Mouse (Mus musculus): ENCODE data around the gene Cwc25. TPM values are rescaled to one million over a fixed set of nuclear protein-coding genes. Genes with fewer than 3 reads are reported as not detected.

The Cwc25 gene
- polyA plus RNA-seq, 1 experiment from 2014 or later, result 9.0 TPM

DNA sequence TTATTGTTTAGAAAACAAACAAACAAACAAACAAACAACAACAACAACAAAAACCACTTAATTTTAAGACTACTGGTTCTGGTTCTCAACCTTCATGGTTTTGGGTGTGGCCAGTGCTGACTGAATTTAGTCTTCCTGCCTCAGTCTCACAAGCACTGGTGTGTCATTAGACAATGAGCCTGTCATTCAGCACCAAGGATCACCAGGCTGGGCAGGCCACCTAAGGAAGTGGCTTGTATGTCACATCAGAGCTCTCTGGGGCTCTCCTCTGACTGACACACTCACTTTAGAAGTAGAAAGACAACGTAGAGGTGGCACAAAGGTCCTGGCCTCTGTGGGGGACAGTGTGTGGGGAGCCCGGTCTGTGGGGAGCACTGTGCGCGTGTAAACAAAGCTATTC is 47.3 kb downstream of the Cwc25 start:
- H3K36me3 ChIP-seq (ENCODE audit: control insufficient read depth, insufficient read depth, low read length), result peaks cover 72% of the 10 kb centered on the region
- 76% methylated on average over 4 of the region's 4 CpGs for WGBS

DNA sequence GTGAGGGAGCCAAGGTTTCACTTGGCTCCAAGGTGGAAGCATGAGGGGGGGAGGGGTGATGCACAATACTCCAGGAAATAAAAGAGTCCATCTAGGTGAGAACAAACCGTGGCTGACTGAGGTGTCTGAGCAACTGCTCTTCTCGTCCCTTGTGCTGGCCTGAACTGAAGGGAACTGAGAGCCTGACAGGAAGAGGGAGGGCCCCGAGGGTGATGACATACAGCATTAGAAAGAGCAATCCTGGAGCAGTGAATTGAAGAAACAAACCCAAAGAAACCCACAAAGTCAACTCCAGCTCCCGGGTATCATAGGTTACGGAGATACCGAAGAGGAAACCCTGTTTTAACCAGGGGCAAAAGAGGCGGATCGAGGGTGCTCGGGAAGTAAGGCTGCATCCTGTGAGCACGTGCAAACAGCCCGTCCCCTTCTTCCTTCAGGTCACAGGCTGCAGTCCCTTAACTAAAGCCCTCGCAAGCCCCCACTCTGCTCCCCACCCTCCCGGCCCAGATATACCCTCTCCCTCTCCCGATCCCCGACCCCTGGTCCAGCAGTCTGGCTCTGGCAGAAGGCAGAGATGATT is 48.0 kb downstream of the Cwc25 start:
- Histone ChIP-seq H3K27ac (replicated peaks in 1 of 2; ENCODE audit: control insufficient read depth in 1 of 2, insufficient read depth in 1 of 2, low read depth in 2 of 2, low read length in 2 of 2) (no peak overlapping the region; a peak in 1 of 4 replicates), H3K36me3 (ENCODE audit: control insufficient read depth, insufficient read depth, low read length) (peaks cover 73% of the 10 kb centered on the region)

More for the DNA sequence above, 47.3 kb downstream of the Cwc25 start:
- Histone ChIP-seq H3K9ac (ENCODE audit: low read length) (no peak overlapping the region), H3K9me3 (ENCODE audit: control insufficient read depth, low read length) (peaks cover 4% of the 10 kb centered on the region; the same call in 1 of the 2 replicates), H3K4me2 (ENCODE audit: low read length) (no peak overlapping the region), H3K4me3 (ENCODE audit: control insufficient read depth in 1 of 2, insufficient read depth in 1 of 2, low read depth in 1 of 2, low read length in 2 of 2) (no peak overlapping the region), H3K27me3 (ENCODE audit: control insufficient read depth, insufficient read depth, low read length) (no peaks in the 10 kb centered on the region), H3K4me1 (ENCODE audit: control insufficient read depth in 2 of 2, insufficient read depth in 2 of 2, low read length in 2 of 2) (peaks cover 0 to 11% of the 10 kb centered on the region in 2 experiments; a peak in 2 of 4 replicates), H3K27ac (replicated peaks in 1 of 2; ENCODE audit: control insufficient read depth in 1 of 2, insufficient read depth in 1 of 2, low read depth in 2 of 2, low read length in 2 of 2) (no peak overlapping the region; a peak in 1 of 4 replicates)
- ATAC-seq (ENCODE audit: insufficient number of reproducible peaks, insufficient read depth, low FRiP score, low read depth), result no peak

DNA sequence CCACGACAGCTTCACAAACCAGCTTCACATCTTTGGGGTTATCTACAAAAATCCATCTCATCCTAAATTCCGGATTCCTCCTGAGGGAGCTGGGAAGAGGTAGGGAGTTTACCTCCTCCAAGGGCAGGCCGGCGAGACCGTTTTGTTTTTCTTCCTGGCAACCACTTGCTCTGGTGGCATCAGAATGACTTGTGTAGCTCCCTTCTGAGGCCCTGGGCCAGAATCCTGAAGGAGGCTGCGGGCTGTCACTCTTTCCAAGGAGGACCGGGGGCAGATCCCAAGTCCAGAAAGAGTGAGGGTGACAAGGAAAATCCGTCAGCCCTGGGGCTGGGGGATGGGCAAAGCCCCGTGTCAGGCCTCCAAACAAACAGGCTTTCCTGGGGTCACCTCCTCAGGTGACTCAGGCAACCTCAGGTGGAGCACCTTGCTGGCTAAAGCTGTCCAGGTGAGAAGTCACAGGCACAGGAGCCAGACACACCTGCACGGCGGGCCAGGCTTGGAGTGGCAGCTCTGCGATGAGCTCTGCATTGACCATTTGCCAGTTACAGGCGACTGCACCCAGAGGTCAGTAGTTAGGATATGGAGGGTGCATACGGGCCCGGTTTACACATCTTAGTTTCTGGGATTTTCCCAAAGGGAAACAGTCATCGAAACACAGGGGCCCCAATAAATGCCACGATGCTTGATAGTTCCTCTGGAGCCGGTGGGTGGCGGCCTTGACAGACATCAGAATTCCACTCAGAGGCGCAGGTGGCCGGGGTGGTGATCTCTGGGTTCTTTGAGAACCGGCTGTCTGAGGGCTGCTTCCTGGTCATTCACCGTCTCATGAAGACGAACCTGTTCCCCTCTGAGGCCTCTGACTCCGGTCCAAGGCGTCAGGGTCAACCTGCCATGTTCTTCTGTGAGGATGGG is 48.7 kb downstream of the Cwc25 start:
- H3K27ac ChIP-seq (replicated peaks in 1 of 2; ENCODE audit: control insufficient read depth in 1 of 2, insufficient read depth in 1 of 2, low read depth in 2 of 2, low read length in 2 of 2), result no peak overlapping the region
- no peaks in the 10 kb centered on the region for H3K27me3 ChIP-seq (ENCODE audit: control insufficient read depth, insufficient read depth, low read length)
- ATAC-seq (ENCODE audit: insufficient number of reproducible peaks, insufficient read depth, low FRiP score, low read depth), result no peak
- H3K9ac ChIP-seq (ENCODE audit: low read length), result no peak overlapping the region
- 86% methylated on average over 26 of the region's 26 CpGs for WGBS
- peaks cover 0 to 11% of the 10 kb centered on the region in 2 experiments; a peak in 2 of 4 replicates for H3K4me1 ChIP-seq (ENCODE audit: control insufficient read depth in 2 of 2, insufficient read depth in 2 of 2, low read length in 2 of 2)
- H3K36me3 ChIP-seq (ENCODE audit: control insufficient read depth, insufficient read depth, low read length), result peaks cover 73% of the 10 kb centered on the region
- H3K9me3 ChIP-seq (ENCODE audit: control insufficient read depth, low read length), result peaks cover 4% of the 10 kb centered on the region; the same call in 1 of the 2 replicates
- H3K4me3 ChIP-seq (ENCODE audit: control insufficient read depth in 1 of 2, insufficient read depth in 1 of 2, low read depth in 1 of 2, low read length in 2 of 2), result no peak overlapping the region
- no peak overlapping the region for H3K4me2 ChIP-seq (ENCODE audit: low read length)

More for the DNA sequence above, 48.0 kb downstream of the Cwc25 start:
- peaks cover 4% of the 10 kb centered on the region; the same call in 1 of the 2 replicates for H3K9me3 ChIP-seq (ENCODE audit: control insufficient read depth, low read length)
- WGBS, result 61% methylated on average over 15 of the region's 15 CpGs
- H3K4me1 ChIP-seq (ENCODE audit: control insufficient read depth in 2 of 2, insufficient read depth in 2 of 2, low read length in 2 of 2), result peaks cover 0 to 11% of the 10 kb centered on the region in 2 experiments; a peak in 2 of 4 replicates
- H3K27me3 ChIP-seq (ENCODE audit: control insufficient read depth, insufficient read depth, low read length), result no peaks in the 10 kb centered on the region
- ATAC-seq (ENCODE audit: insufficient number of reproducible peaks, insufficient read depth, low FRiP score, low read depth), result no peak
- no peak overlapping the region for H3K4me3 ChIP-seq (ENCODE audit: control insufficient read depth in 1 of 2, insufficient read depth in 1 of 2, low read depth in 1 of 2, low read length in 2 of 2)
- no peak overlapping the region for H3K4me2 ChIP-seq (ENCODE audit: low read length)
- H3K9ac ChIP-seq (ENCODE audit: low read length), result no peak overlapping the region

DNA sequence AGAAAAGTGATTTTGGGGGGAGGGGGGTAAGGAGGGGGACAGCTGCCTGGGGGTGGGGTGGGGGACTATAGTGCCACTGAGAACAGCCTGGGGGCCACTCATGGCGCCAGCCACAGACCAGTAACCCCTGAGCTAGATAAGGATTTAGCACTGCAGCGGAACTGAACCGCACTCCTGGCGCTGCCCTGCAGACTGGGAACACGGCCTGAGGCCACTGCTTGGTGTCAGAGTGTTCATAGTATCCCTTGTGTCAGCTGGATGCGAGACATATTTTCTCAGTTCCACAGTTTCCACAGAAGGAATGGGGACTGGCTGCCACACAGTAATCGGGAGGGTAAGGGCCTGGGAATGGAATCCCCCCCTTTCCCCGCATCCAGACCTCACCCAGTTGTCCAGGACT is 50.3 kb downstream of the Cwc25 start:
- no peak overlapping the region for H3K9ac ChIP-seq (ENCODE audit: low read length)
- 69% methylated on average over 8 of the region's 8 CpGs for WGBS
- no peak overlapping the region for H3K4me2 ChIP-seq (ENCODE audit: low read length)
- no peaks in the 10 kb centered on the region for H3K27me3 ChIP-seq (ENCODE audit: control insufficient read depth, insufficient read depth, low read length)
- no peak overlapping the region for H3K27ac ChIP-seq (replicated peaks in 1 of 2; ENCODE audit: control insufficient read depth in 1 of 2, insufficient read depth in 1 of 2, low read depth in 2 of 2, low read length in 2 of 2)
- H3K9me3 ChIP-seq (ENCODE audit: control insufficient read depth, low read length), result no peaks in the 10 kb centered on the region
- no peak overlapping the region for H3K4me3 ChIP-seq (ENCODE audit: control insufficient read depth in 1 of 2, insufficient read depth in 1 of 2, low read depth in 1 of 2, low read length in 2 of 2)
- ATAC-seq (ENCODE audit: insufficient number of reproducible peaks, insufficient read depth, low FRiP score, low read depth), result no peak
- peaks cover 0 to 11% of the 10 kb centered on the region in 2 experiments; a peak in 2 of 4 replicates for H3K4me1 ChIP-seq (ENCODE audit: control insufficient read depth in 2 of 2, insufficient read depth in 2 of 2, low read length in 2 of 2)
- peaks cover 73% of the 10 kb centered on the region for H3K36me3 ChIP-seq (ENCODE audit: control insufficient read depth, insufficient read depth, low read length)

DNA sequence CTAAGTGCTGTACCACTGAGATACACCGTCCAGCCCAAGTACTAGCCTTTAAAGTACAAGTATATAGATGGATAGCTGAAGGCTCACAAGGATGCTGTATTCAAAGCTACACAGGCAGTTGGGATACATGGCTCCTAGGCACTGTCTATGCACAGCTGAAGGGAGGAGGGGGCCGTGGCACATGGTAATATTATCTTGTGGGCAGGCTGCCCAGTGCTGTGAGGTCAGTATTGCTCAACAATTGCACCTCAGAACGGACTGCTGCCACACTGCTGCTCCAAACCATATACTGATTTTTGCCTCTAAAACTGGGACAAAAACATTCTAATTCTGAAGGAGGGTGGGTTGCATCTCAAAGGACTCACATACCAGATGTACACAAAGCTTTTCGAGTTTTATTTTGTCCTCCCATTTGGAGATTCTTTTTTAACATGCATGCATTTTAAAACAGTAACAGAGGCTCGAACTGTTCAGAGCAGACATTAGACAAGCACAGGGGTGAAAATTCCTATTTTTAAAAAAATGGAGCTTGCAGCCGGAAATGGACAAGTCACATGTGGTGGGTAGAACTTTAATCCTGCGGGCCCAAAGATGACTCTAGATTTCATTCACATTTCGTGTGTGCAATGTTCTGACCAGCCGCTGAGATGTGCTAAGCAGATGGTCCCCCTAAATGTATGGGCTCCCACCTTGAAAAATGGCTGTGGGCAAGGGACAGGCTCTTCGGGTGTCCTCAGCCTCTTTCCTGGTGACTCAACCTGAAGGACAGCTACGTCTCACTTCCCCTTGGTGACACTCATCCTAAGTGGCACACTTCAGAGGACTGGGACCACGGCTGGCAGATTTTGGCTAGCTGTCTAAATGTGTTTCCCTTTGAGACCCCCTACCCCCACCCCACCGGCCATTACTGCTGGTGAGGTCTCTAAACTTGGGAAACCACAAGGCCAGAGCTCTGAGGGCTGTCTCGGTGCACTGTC is 51.3 kb downstream of the Cwc25 start:
- Histone ChIP-seq H3K9me3 (ENCODE audit: control insufficient read depth, low read length) (no peaks in the 10 kb centered on the region), H3K4me1 (ENCODE audit: control insufficient read depth in 2 of 2, insufficient read depth in 2 of 2, low read length in 2 of 2) (peaks cover 0 to 11% of the 10 kb centered on the region in 2 experiments; a peak in 2 of 4 replicates), H3K4me2 (ENCODE audit: low read length) (no peak overlapping the region), H3K4me3 (ENCODE audit: control insufficient read depth in 1 of 2, insufficient read depth in 1 of 2, low read depth in 1 of 2, low read length in 2 of 2) (no peak overlapping the region), H3K9ac (ENCODE audit: low read length) (no peak overlapping the region), H3K27ac (replicated peaks in 1 of 2; ENCODE audit: control insufficient read depth in 1 of 2, insufficient read depth in 1 of 2, low read depth in 2 of 2, low read length in 2 of 2) (no peak overlapping the region), H3K36me3 (ENCODE audit: control insufficient read depth, insufficient read depth, low read length) (peaks cover 69% of the 10 kb centered on the region), H3K27me3 (ENCODE audit: control insufficient read depth, insufficient read depth, low read length) (no peaks in the 10 kb centered on the region)
- ATAC-seq (ENCODE audit: insufficient number of reproducible peaks, insufficient read depth, low FRiP score, low read depth), result no peak
- WGBS, result 73% methylated on average over 14 of the region's 14 CpGs

DNA sequence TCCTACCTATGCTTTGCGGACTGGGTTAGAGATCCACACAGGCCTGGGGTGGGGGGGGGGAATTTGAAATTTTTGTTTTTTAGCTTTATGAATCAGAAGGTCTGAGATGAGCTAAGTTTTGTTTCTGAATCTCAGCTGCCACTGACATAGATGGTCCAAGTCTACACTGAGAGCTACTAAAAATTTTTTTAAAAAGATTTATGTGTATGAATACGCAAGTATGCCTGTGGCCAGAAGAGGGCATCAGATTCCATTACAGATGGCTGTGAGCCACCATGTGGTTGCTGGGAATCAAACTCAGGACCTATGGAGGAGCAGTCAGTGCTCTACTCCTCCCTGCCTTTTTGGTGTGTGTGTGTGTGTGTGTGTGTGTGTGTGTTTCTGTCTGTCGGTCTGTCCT is 52.0 kb downstream of the Cwc25 start:
- Histone ChIP-seq H3K9ac (ENCODE audit: low read length) (no peak overlapping the region), H3K9me3 (ENCODE audit: control insufficient read depth, low read length) (no peaks in the 10 kb centered on the region), H3K4me3 (ENCODE audit: control insufficient read depth in 1 of 2, insufficient read depth in 1 of 2, low read depth in 1 of 2, low read length in 2 of 2) (no peak overlapping the region), H3K4me1 (ENCODE audit: control insufficient read depth in 2 of 2, insufficient read depth in 2 of 2, low read length in 2 of 2) (peaks cover 0 to 11% of the 10 kb centered on the region in 2 experiments; a peak in 2 of 4 replicates), H3K27me3 (ENCODE audit: control insufficient read depth, insufficient read depth, low read length) (no peaks in the 10 kb centered on the region), H3K4me2 (ENCODE audit: low read length) (no peak overlapping the region), H3K36me3 (ENCODE audit: control insufficient read depth, insufficient read depth, low read length) (peaks cover 63% of the 10 kb centered on the region), H3K27ac (replicated peaks in 1 of 2; ENCODE audit: control insufficient read depth in 1 of 2, insufficient read depth in 1 of 2, low read depth in 2 of 2, low read length in 2 of 2) (no peak overlapping the region)
- 92% methylated on average over 3 of the region's 3 CpGs for WGBS
- no peak for ATAC-seq (ENCODE audit: insufficient number of reproducible peaks, insufficient read depth, low FRiP score, low read depth)

DNA sequence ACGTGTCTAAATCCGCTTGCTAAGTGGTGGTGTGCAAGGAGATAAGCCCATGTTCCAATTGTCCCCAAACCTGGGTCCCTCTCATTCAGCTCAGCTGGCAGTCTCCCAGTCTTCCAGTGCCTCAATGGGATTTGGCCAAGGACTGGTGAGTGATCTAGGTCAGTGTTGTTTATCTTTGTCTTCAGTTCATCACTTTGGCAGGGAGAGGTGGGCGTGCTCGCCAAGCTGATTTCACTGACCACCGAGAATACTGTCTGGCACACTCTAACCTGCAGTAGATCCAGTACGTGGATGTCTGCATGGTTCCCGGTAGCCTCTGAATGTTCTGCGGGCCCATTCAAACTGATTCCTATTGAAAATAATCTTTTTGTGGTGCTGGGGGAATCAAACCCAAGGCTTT is 52.5 kb downstream of the Cwc25 start:
- no peaks in the 10 kb centered on the region for H3K27me3 ChIP-seq (ENCODE audit: control insufficient read depth, insufficient read depth, low read length)
- H3K4me3 ChIP-seq (ENCODE audit: control insufficient read depth in 1 of 2, insufficient read depth in 1 of 2, low read depth in 1 of 2, low read length in 2 of 2), result no peak overlapping the region
- H3K27ac ChIP-seq (replicated peaks in 1 of 2; ENCODE audit: control insufficient read depth in 1 of 2, insufficient read depth in 1 of 2, low read depth in 2 of 2, low read length in 2 of 2), result no peak overlapping the region
- no peak overlapping the region for H3K4me2 ChIP-seq (ENCODE audit: low read length)
- H3K4me1 ChIP-seq (ENCODE audit: control insufficient read depth in 2 of 2, insufficient read depth in 2 of 2, low read length in 2 of 2), result peaks cover 0 to 11% of the 10 kb centered on the region in 2 experiments; a peak in 2 of 4 replicates
- H3K36me3 ChIP-seq (ENCODE audit: control insufficient read depth, insufficient read depth, low read length), result peaks cover 63% of the 10 kb centered on the region
- H3K9me3 ChIP-seq (ENCODE audit: control insufficient read depth, low read length), result no peaks in the 10 kb centered on the region
- no peak for ATAC-seq (ENCODE audit: insufficient number of reproducible peaks, insufficient read depth, low FRiP score, low read depth)
- 67% methylated on average over 8 of the region's 8 CpGs for WGBS
- H3K9ac ChIP-seq (ENCODE audit: low read length), result no peak overlapping the region
